Mouse (Mus musculus): ENCODE measurements around the gene Gtf2f2. TPM values are rescaled to one million over a fixed set of nuclear protein-coding genes. Genes with fewer than 3 reads are reported as not detected.

The Gtf2f2 gene
- total RNA-seq, 1 experiment, result 23.2 TPM

GRCm38 (mm10) chr14:75990936-75991335, 19.7 kb downstream of the Gtf2f2 start:
- Histone ChIP-seq H3K27ac (ENCODE audit: insufficient read depth, low read depth, low read length, poor library complexity, severe bottlenecking) (no peak overlapping the region), H3K9ac (ENCODE audit: insufficient read depth, low read depth, low read length, poor library complexity, severe bottlenecking) (no peak overlapping the region), H3K4me1 (ENCODE audit: control insufficient read depth in 2 of 2, insufficient read depth in 2 of 2, low read length in 2 of 2, poor library complexity in 1 of 2) (peaks cover 3 to 4% of the 10 kb centered on the region in 2 experiments; a peak in 1 of 4 replicates), H3K4me3 (ENCODE audit: insufficient read depth in 1 of 2, low read depth in 1 of 2, low read length in 2 of 2, poor library complexity in 1 of 2, severe bottlenecking in 1 of 2) (no peak overlapping the region), H3K36me3 (ENCODE audit: control insufficient read depth, insufficient read depth, low read length, poor library complexity, severe bottlenecking) (peaks cover 5% of the 10 kb centered on the region; the same call in 1 of the 2 replicates), H3K9me3 (ENCODE audit: control insufficient read depth, insufficient read depth, low read depth, low read length) (no peaks in the 10 kb centered on the region)
- in situ Hi-C loops (cut with MboI; ENCODE audit: low sequenced_read_pairs in 2 of 2, unreplicated experiment in 2 of 2), result no loop called here
- DNase-seq (ENCODE audit: low read depth, low spot score), result no peak
- no peak for TF ChIP-seq MAFK (IDR thresholded peaks at IDR 0.05; ENCODE audit: insufficient read depth, low read depth, low read length)

GRCm38 (mm10) chr14:75989168-75989567, 21.5 kb downstream of the Gtf2f2 start:
- no peak for DNase-seq (ENCODE audit: low read depth, low spot score)
- no peak for TF ChIP-seq MAFK (IDR thresholded peaks at IDR 0.05; ENCODE audit: insufficient read depth, low read depth, low read length)
- TF ChIP-seq ZC3H11A (IDR thresholded peaks at IDR 0.05; ENCODE audit: borderline replicate concordance, low read depth, low read length), result no peak
- TF ChIP-seq ZNF384 (IDR thresholded peaks at IDR 0.05; ENCODE audit: low read depth, low read length), result no peak
- no peak for TF ChIP-seq CHD2 (IDR thresholded peaks at IDR 0.05; ENCODE audit: low read depth, low read length)
- TF ChIP-seq HCFC1 (IDR thresholded peaks at IDR 0.05; ENCODE audit: borderline replicate concordance, insufficient read depth, low read length), result no peak
- Histone ChIP-seq H3K9me3 (ENCODE audit: control insufficient read depth, insufficient read depth, low read depth, low read length) (no peaks in the 10 kb centered on the region), H3K36me3 (ENCODE audit: control insufficient read depth, insufficient read depth, low read length, poor library complexity, severe bottlenecking) (peaks cover 5% of the 10 kb centered on the region; the same call in 1 of the 2 replicates), H3K4me1 (ENCODE audit: control insufficient read depth in 2 of 2, insufficient read depth in 2 of 2, low read length in 2 of 2, poor library complexity in 1 of 2) (peaks cover 0 to 3% of the 10 kb centered on the region in 2 experiments; a peak in 1 of 4 replicates), H3K4me3 (ENCODE audit: insufficient read depth in 1 of 2, low read depth in 1 of 2, low read length in 2 of 2, poor library complexity in 1 of 2, severe bottlenecking in 1 of 2) (no peak overlapping the region), H3K27ac (ENCODE audit: insufficient read depth, low read depth, low read length, poor library complexity, severe bottlenecking) (no peak overlapping the region), H3K9ac (ENCODE audit: insufficient read depth, low read depth, low read length, poor library complexity, severe bottlenecking) (no peak overlapping the region)
- in situ Hi-C loops (cut with MboI; ENCODE audit: low sequenced_read_pairs in 2 of 2, unreplicated experiment in 2 of 2), result no loop called here

GRCm38 (mm10) chr14:75986878-75987483, 23.7 kb downstream of the Gtf2f2 start:
- H3K9me3 ChIP-seq (ENCODE audit: control insufficient read depth, insufficient read depth, low read depth, low read length), result no peaks in the 10 kb centered on the region
- no peak for TF ChIP-seq CHD2 (IDR thresholded peaks at IDR 0.05; ENCODE audit: low read depth, low read length)
- H3K27ac ChIP-seq (ENCODE audit: insufficient read depth, low read depth, low read length, poor library complexity, severe bottlenecking), result no peak overlapping the region
- no peaks in the 10 kb centered on the region for H3K4me1 ChIP-seq (ENCODE audit: control insufficient read depth in 2 of 2, insufficient read depth in 2 of 2, low read length in 2 of 2, poor library complexity in 1 of 2)
- peaks cover 5% of the 10 kb centered on the region; the same call in 1 of the 2 replicates for H3K36me3 ChIP-seq (ENCODE audit: control insufficient read depth, insufficient read depth, low read length, poor library complexity, severe bottlenecking)
- H3K9ac ChIP-seq (ENCODE audit: insufficient read depth, low read depth, low read length, poor library complexity, severe bottlenecking), result no peak overlapping the region
- in situ Hi-C loops (cut with MboI; ENCODE audit: low sequenced_read_pairs in 2 of 2, unreplicated experiment in 2 of 2), result no loop called here
- DNase-seq (ENCODE audit: low read depth, low spot score), result no peak
- no peak overlapping the region for H3K4me3 ChIP-seq (ENCODE audit: insufficient read depth in 1 of 2, low read depth in 1 of 2, low read length in 2 of 2, poor library complexity in 1 of 2, severe bottlenecking in 1 of 2)

GRCm38 (mm10) chr14:75985112-75985511, 25.6 kb downstream of the Gtf2f2 start:
- Histone ChIP-seq H3K9ac (ENCODE audit: insufficient read depth, low read depth, low read length, poor library complexity, severe bottlenecking) (no peak overlapping the region), H3K27ac (ENCODE audit: insufficient read depth, low read depth, low read length, poor library complexity, severe bottlenecking) (no peak overlapping the region), H3K36me3 (ENCODE audit: control insufficient read depth, insufficient read depth, low read length, poor library complexity, severe bottlenecking) (peaks cover 2% of the 10 kb centered on the region; the same call in 1 of the 2 replicates), H3K9me3 (ENCODE audit: control insufficient read depth, insufficient read depth, low read depth, low read length) (no peaks in the 10 kb centered on the region), H3K4me1 (ENCODE audit: control insufficient read depth in 2 of 2, insufficient read depth in 2 of 2, low read length in 2 of 2, poor library complexity in 1 of 2) (no peaks in the 10 kb centered on the region), H3K4me3 (ENCODE audit: insufficient read depth in 1 of 2, low read depth in 1 of 2, low read length in 2 of 2, poor library complexity in 1 of 2, severe bottlenecking in 1 of 2) (no peak overlapping the region)
- in situ Hi-C loops (cut with MboI; ENCODE audit: low sequenced_read_pairs in 2 of 2, unreplicated experiment in 2 of 2), result no loop called here
- DNase-seq (ENCODE audit: low read depth, low spot score), result no peak
- TF ChIP-seq MAFK (IDR thresholded peaks at IDR 0.05; ENCODE audit: insufficient read depth, low read depth, low read length), result no peak
- no peak for TF ChIP-seq HCFC1 (IDR thresholded peaks at IDR 0.05; ENCODE audit: borderline replicate concordance, insufficient read depth, low read length)
- TF ChIP-seq ZC3H11A (IDR thresholded peaks at IDR 0.05; ENCODE audit: borderline replicate concordance, low read depth, low read length), result no peak
- TF ChIP-seq CHD2 (IDR thresholded peaks at IDR 0.05; ENCODE audit: low read depth, low read length), result no peak
- no peak for TF ChIP-seq ZNF384 (IDR thresholded peaks at IDR 0.05; ENCODE audit: low read depth, low read length)

- Histone ChIP-seq H3K4me3 (ENCODE audit: insufficient read depth in 1 of 2, low read depth in 1 of 2, low read length in 2 of 2, poor library complexity in 1 of 2, severe bottlenecking in 1 of 2) (no peak overlapping the region), H3K9ac (ENCODE audit: insufficient read depth, low read depth, low read length, poor library complexity, severe bottlenecking) (no peak overlapping the region), H3K4me1 (ENCODE audit: control insufficient read depth in 2 of 2, insufficient read depth in 2 of 2, low read length in 2 of 2, poor library complexity in 1 of 2) (no peaks in the 10 kb centered on the region), H3K27ac (ENCODE audit: insufficient read depth, low read depth, low read length, poor library complexity, severe bottlenecking) (no peak overlapping the region), H3K9me3 (ENCODE audit: control insufficient read depth, insufficient read depth, low read depth, low read length) (no peaks in the 10 kb centered on the region), H3K36me3 (ENCODE audit: control insufficient read depth, insufficient read depth, low read length, poor library complexity, severe bottlenecking) (peaks cover under 1% of the 10 kb centered on the region; the same call in 1 of the 2 replicates)
- TF ChIP-seq HCFC1 (IDR thresholded peaks at IDR 0.05; ENCODE audit: borderline replicate concordance, insufficient read depth, low read length), result no peak
- no peak for TF ChIP-seq MAFK (IDR thresholded peaks at IDR 0.05; ENCODE audit: insufficient read depth, low read depth, low read length)
- no peak for TF ChIP-seq ZNF384 (IDR thresholded peaks at IDR 0.05; ENCODE audit: low read depth, low read length)
- TF ChIP-seq ZC3H11A (IDR thresholded peaks at IDR 0.05; ENCODE audit: borderline replicate concordance, low read depth, low read length), result no peak
- no peak for TF ChIP-seq CHD2 (IDR thresholded peaks at IDR 0.05; ENCODE audit: low read depth, low read length)
- no peak for DNase-seq (ENCODE audit: low read depth, low spot score)
- in situ Hi-C loops (cut with MboI; ENCODE audit: low sequenced_read_pairs in 2 of 2, unreplicated experiment in 2 of 2), result no loop called here
Observed at GRCm38 (mm10) chr14:75983891-75984290, 26.8 kb downstream of the Gtf2f2 start.
